Mouse (Mus musculus) small intestine, adult 2 months (tissue): ENCODE measurements at regions not wholly inside any gene's neighbourhood (a gene's known extent, or its start where the extent isn't known, plus 50 kb on each side); places are given as distances from the start of the nearest gene placed in this dataset.

Source experiments
- CTCF ChIP-seq: fragments of 200-500 bp; IDR thresholded peaks from 2 replicates; pipeline ENCODE4 v1.5.1; 2012; ENCODE audit warnings: low read depth, mild to moderate bottlenecking, control low read depth, inconsistent platforms, low read length, moderate library complexity, mixed read lengths; ENCODE audit not compliant: insufficient replicate concordance, insufficient read length; ENCODE audit errors: extremely low read depth
- POLR2A ChIP-seq: fragments of 200-500 bp; IDR thresholded peaks from 2 replicates; pipeline ENCODE4 v1.6.1; 2012; ENCODE audit warnings: low read depth, mild to moderate bottlenecking, control low read depth, inconsistent platforms, low read length, moderate library complexity

DNA sequence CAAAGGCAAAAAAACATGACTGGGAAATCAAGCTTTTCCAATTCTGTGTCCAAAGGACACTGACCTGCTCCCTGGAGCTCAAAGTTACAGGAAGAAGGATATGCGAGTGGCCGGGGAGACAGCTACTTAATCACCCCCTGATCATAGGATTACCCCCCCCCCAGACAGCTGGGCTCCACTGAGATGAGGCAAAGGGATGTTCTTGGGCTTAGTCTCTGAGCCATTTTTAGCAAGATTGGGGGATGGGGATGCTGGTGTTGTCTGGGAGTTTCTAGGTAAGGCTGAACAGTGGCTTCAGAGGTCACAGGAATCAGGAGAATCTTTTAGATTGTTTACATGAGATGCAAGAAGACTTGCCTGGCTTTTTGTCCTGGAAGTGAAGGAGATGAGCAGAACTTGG, 597.6 kb downstream of the Tbc1d22a start:
- TF ChIP-seq POLR2A (no peak), CTCF (no peak)
